Mouse (Mus musculus) adrenal gland, adult 10 weeks (tissue): ENCODE measurements around the gene Sarm1. TPM values are rescaled to one million over a fixed set of nuclear protein-coding genes. Genes with fewer than 3 reads are reported as not detected.

Source experiments
- polyA plus RNA-seq: library from polyadenylated mRNA; stranded (reverse); fragments of 350-450 nt; fragmentation: Illumina TruSeq; extraction: RNeasy Lipid Tissue Mini Kit (QIAGEN cat#74804); gene quantifications from one replicate; pipeline ENCODE4 v1.2.3, GENCODE M21; 2014; ENCODE audit warnings: low read depth, low replicate concordance

The Sarm1 gene
- 0.23 TPM for polyA plus RNA-seq

GRCm38 (mm10) chr11:78497544-78498522 lies at the start of gene Sarm1:
Sarm1 (minus strand) TSS chr11:78497754.

GRCm38 (mm10) chr11:78536080-78536689 lies 38.6 kb upstream of the Sarm1 start, which contains the start of the genes Tnfaip1 and Ift20:
Tnfaip1 (minus strand) TSS chr11:78536332.
Ift20 (plus strand) TSS chr11:78536361.

GRCm38 (mm10) chr11:78512025-78512957 lies 14.7 kb upstream of the Sarm1 start, which contains the start of the genes Tmem199 and Poldip2:
Tmem199 (minus strand) TSS chr11:78512172.
Poldip2 (plus strand) TSS chr11:78512193.

GRCm38 (mm10) chr11:78502909-78503650 lies 5.5 kb upstream of the Sarm1 start, which contains the start of gene Sebox:
Sebox (plus strand) TSS chr11:78503447.

GRCm38 (mm10) chr11:78499004-78499403 lies 1.4 kb upstream of the Sarm1 start, which contains the start of gene Vtn:
Vtn (plus strand) TSS chr11:78499091.

GRCm38 (mm10) chr11:78465568-78466180 lies 31.9 kb downstream of the Sarm1 start, which contains the start of gene Slc46a1:
Slc46a1 (plus strand) TSS chr11:78465697.

Other genes with a start within 250 kb of the Sarm1 start
- 106 TPM for gene 2610507B11Rik, start 236.0 kb downstream of the Sarm1 start, polyA plus RNA-seq
- gene BC030499, start 206.9 kb downstream of the Sarm1 start, polyA plus RNA-seq: 0.58 TPM
- 2.7 TPM for gene Spag5, start 196.2 kb downstream of the Sarm1 start, polyA plus RNA-seq
- 7.2 TPM for gene Aldoc, start 174.8 kb downstream of the Sarm1 start, polyA plus RNA-seq
- gene Pigs, start 169.3 kb downstream of the Sarm1 start, polyA plus RNA-seq: 5.2 TPM
- gene Unc119, start 154.3 kb downstream of the Sarm1 start, polyA plus RNA-seq: 5.7 TPM
- gene Foxn1, start 111.2 kb downstream of the Sarm1 start, polyA plus RNA-seq: not detected
- gene Slc13a2, start 75.5 kb downstream of the Sarm1 start, polyA plus RNA-seq: not detected
- gene Slc46a1, start 32.1 kb downstream of the Sarm1 start, polyA plus RNA-seq: 1.5 TPM
- not detected for gene Vtn, start 1.3 kb upstream of the Sarm1 start, polyA plus RNA-seq
- not detected for gene Sebox, start 5.7 kb upstream of the Sarm1 start, polyA plus RNA-seq
- 31.2 TPM for gene Tmem199, start 14.4 kb upstream of the Sarm1 start, polyA plus RNA-seq
- gene Poldip2, start 14.4 kb upstream of the Sarm1 start, polyA plus RNA-seq: 30.6 TPM
- gene Tnfaip1, start 38.6 kb upstream of the Sarm1 start, polyA plus RNA-seq: 25.8 TPM
- 50.4 TPM for gene Ift20, start 38.6 kb upstream of the Sarm1 start, polyA plus RNA-seq
- 19.9 TPM for gene Tmem97, start 53.0 kb upstream of the Sarm1 start, polyA plus RNA-seq
- 117 TPM for gene Nlk, start 199.6 kb upstream of the Sarm1 start, polyA plus RNA-seq